Mouse (Mus musculus) heart, postnatal 4 days (tissue): ENCODE measurements at regions not wholly inside any gene's neighbourhood (a gene's known extent, or its start where the extent isn't known, plus 50 kb on each side); places are given as distances from the start of the nearest gene placed in this dataset.

Source experiments
- DNase-seq: peaks from one replicate; pipeline ENCODE4 v3.0.0; 2021

DNA sequence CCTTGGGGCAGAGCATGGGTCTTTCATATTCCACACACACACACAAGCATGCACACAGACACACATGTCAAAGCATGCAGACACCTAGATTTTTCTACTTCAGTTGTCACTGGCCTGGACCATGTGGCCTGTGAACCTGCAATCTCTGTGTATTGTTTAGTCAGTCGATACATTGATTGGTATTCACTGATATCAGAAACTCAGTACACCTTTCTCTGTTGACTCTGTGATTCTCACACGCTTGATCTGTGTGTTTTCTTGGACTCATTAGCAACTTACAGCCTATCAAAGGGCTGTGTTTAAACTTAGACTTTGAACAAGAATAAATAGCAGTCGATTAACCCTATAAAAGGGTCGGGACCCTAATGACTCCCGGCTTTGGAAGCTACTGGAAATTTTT, 362.7 kb upstream of the Sall1 start:
- no peak for DNase-seq

- DNase-seq, result no peak
Measured at GRCm38 (mm10) chr8:89404287-89404686, 360.3 kb upstream of the Sall1 start.

- DNase-seq, result no peak
Measured at GRCm38 (mm10) chr8:89396673-89397072, 352.7 kb upstream of the Sall1 start.

GRCm38 (mm10) chr8:89392749-89393148, 348.8 kb upstream of the Sall1 start:
- no peak for DNase-seq

DNA sequence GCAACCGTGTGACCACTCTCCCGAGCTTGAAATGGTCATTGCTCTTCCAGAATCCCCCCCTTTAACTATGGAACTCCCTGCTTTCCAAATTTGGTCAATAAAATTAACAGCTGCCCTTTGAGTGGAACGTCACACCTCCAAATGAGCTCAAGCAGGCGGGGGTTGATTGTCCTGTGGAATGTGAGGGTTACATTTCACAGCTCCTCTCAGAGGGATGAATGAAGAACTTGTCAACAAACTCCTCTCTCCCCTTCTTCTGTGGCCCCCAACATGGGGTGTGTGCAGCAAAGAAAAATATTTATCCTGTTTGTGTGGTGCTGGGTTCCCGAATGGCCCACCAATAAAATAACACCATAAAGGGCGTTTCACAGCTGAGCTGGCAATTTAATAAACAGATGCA, 344.8 kb upstream of the Sall1 start:
- DNase-seq, result no peak

DNA sequence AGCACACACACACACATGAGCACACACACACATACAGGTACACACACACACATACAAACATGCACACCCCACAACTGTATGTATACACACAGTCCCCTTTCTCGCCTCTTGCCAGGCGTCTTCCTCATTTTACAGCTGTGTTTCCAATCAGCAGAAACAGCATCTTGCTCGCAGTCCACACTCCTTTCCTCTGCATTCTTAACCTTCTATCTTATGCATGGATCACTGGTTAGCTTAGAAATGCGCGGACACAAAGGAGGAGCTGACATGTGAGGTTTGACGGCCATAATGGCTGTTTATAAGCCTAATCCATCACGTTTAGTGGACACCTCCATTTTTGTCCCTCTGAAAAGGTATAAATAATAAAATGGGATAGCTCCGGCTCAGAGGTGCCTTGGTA, 343.3 kb upstream of the Sall1 start:
- DNase-seq, result no peak

- DNase-seq, result no peak
Measured at GRCm38 (mm10) chr8:89385028-89385427, 341.1 kb upstream of the Sall1 start.

- DNase-seq, result no peak
Measured at GRCm38 (mm10) chr8:89383781-89384180, 339.8 kb upstream of the Sall1 start.

DNA sequence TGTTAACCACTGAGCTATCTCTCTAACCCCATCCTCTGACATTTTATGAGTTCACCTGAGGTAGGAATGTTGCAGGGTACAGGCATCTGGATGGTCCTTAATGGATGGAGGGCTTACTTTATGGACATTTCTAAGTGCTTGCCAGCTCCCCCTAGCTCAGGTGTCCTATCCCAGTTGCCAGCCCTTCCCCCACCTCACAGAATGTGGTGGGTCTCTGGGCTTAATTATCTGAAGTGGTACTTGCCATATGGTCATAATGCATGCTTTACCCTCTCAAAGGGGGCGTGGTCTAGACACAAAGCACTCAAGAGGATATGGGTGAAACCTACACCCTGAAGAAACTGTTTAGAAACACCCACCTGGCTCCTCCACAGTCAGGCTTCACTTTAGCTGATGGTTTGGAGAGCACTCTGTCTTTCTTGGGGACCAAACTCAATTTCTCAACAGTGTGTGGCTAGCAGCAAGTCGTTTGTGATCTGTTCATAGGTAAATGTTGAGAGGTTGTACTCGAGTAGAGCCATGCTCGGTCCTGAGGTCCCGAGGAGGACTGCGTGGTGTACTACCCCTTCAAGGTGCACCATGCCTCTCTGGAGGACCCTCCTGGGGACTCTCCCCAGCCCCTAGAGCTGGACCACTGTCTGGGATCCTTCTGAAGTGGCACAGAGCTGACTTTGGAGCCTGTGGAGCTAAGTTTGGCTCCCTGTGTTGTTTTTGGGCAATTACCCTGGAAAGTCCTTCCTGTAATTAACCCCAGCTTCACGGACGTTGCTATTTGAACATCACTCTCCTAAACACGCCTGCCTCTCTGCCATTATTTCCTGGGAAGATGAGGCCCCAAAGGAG, 338.8 kb upstream of the Sall1 start:
- DNase-seq, result no peak

DNA sequence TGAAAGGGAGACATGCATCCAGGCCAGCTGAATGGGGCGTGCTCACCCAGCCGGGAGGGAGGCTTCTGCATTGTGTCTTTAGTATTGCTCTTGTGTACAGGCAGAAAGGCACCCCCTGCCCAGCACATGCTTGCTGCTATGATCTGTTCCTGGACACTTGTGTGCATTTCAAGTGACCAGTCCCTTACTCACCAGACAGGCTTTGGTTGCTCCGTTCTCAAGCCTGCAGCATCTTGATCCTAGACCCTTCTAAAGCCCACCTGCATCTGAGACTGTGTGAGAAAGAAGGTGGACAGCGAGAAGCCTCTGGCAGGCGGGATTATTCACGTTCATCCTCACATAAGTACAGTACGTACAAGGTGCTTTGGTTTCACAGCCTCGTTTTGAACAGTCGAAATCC, 336.5 kb upstream of the Sall1 start:
- no peak for DNase-seq

GRCm38 (mm10) chr8:89372761-89373160, 328.8 kb upstream of the Sall1 start:
- no peak for DNase-seq

GRCm38 (mm10) chr8:89371773-89372132, 327.8 kb upstream of the Sall1 start:
- no peak for DNase-seq

GRCm38 (mm10) chr8:89370816-89371772, 327.1 kb upstream of the Sall1 start:
- no peak for DNase-seq

- DNase-seq, result no peak
Measured at GRCm38 (mm10) chr8:89365430-89365829, 321.5 kb upstream of the Sall1 start.

DNA sequence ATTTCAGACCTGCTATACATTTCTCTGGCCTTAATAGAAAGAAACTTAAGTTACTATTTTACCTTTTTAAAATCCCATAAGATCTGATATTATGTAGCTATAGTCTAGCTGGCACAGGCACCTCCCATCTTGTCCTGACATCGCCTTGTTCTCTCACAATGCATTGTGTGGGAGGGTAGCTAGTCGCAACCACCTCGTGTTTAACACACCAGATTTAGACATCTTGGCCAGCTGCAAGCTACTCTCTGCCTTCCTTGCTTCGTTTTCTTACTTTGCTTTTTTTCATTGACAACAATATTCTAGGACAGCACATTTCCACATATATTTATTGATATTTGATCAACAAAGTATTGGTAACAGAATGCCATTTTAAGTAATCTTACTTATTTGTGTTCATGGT, 314.4 kb upstream of the Sall1 start:
- DNase-seq, result no peak

DNA sequence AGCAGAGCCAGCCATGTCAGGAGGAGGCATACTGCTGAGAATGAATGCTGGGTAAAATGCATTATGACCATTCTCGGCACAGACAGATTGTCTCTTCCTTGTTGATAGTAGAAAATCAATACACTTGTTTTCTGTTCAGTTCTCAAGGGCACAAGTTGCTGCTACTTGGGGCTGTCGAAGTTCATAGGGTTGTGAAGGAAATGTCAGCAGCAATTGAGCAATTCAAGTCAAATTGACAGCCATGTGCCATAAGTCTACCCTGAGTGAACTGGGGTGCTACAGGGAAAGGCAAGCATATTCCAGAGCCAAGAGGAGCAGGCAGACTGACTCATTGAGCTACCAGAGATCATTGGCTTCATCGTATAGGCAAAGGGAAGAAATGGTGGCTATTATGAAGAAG, 301.6 kb upstream of the Sall1 start:
- DNase-seq, result no peak

GRCm38 (mm10) chr8:89341686-89342085, 297.7 kb upstream of the Sall1 start:
- DNase-seq, result no peak

- DNase-seq, result no peak
Measured at GRCm38 (mm10) chr8:89335416-89335815, 291.5 kb upstream of the Sall1 start.

GRCm38 (mm10) chr8:89325751-89326351, 281.9 kb upstream of the Sall1 start:
- no peak for DNase-seq

GRCm38 (mm10) chr8:89325248-89325645, 281.3 kb upstream of the Sall1 start:
- no peak for DNase-seq

DNA sequence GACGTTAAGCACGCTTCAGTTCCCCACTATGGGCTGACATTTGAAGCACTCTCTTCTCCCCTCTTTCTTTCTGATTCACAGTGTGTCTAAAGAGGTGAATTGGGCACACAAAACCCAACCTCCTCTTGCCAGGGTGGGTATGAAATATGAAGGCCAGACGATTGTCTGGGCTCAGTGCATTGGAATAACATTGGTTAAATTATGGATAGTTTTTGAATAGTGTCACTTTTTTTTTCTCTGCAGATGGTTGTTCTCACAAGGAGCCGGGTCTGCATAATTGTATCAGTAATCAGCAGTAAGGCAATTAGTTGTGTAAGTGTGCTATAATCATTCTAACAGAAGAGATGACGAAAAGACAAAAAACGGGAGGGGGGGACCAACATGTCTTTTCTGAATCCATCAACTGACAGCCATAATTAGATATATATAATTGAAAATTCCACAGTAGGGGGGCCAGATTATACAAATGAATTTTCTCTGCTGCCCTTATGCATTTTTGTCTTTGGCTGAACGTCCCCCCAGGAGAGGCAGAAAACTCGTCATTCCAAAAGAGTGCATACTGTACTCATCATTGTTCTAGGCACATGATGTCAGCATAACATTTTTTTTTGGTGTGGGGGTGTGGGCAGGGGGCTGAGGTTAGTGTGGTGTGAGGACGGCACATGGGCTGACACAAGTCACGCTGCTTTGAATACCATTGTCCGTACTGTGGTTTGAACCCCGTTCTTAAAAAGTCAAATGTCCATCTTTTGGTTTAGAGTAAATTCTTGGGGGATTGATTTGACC, 280.7 kb upstream of the Sall1 start:
- DNase-seq, result no peak

DNA sequence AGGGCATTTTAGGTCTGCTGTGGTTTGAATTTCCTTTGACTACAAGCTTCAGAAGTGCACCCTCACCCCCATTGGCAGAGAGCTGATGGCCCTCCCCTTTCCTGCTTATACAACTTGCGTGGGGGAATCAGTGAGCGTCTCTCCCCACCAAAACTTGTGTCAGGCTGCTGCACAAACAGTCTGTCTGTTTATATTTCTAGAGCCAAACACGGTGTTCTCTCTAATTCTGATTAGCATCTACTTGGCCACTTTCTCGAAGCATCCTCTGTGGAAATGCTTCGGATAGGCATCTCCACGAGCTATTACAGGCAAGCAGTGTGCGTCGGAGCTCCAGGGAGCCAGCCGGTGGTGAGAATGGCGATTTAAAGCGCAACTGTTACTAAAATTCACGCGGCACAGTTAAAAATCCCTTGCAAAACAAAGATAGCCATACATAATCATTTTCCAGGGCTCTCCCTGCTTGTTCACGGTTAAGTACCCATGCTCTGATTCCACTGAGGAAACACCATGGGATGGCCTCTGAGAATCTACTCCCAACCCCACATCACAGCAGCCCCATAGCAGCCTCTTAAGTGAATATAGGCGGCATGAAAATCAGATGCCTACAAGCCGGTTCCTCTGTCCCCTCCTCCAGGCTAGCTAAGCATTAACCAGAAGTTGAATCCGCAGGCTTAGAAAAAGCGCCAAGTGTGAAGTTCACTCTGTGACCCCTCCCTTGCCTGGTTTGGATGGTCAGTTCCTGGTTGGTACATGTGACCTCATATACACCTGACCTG, 273.7 kb upstream of the Sall1 start:
- DNase-seq, result no peak
